Mouse (Mus musculus) frontal cortex, postnatal 10 days (tissue): ENCODE data around the gene Dnal4.

ENCODE experiments used
- DNase-seq, 2 experiments: peaks; one replicate each; pipeline ENCODE4 v3.0.0; 2022; ENCODE audit warnings: low spot score in 2 of 2, mixed read lengths in 1 of 2

The Dnal4 gene

GRCm38 (mm10) chr15:79800701-79801100, 23.1 kb upstream of the Dnal4 start:
- DNase-seq = no peak

GRCm38 (mm10) chr15:79798591-79798990, 20.9 kb upstream of the Dnal4 start:
- DNase-seq = no peak

- no peak for DNase-seq
These were observed 20.0 kb upstream of the Dnal4 start for GRCm38 (mm10) chr15:79797680-79798079.

GRCm38 (mm10) chr15:79797096-79797495, 19.4 kb upstream of the Dnal4 start:
- DNase-seq = no peak

- peak in 1 of 2 experiments; percentile 63 for DNase-seq
These were observed 18.6 kb upstream of the Dnal4 start for GRCm38 (mm10) chr15:79796256-79796655.

GRCm38 (mm10) chr15:79794173-79794572, 16.5 kb upstream of the Dnal4 start:
- no peak for DNase-seq

- DNase-seq = no peak
These were observed 15.4 kb upstream of the Dnal4 start for GRCm38 (mm10) chr15:79793076-79793475.

GRCm38 (mm10) chr15:79792455-79792854, 14.8 kb upstream of the Dnal4 start:
- DNase-seq = no peak

GRCm38 (mm10) chr15:79791502-79791901, 13.9 kb upstream of the Dnal4 start:
- no peak for DNase-seq

- no peak for DNase-seq
These were observed 13.3 kb upstream of the Dnal4 start for GRCm38 (mm10) chr15:79790905-79791304.

GRCm38 (mm10) chr15:79790111-79790510, 12.5 kb upstream of the Dnal4 start:
- no peak for DNase-seq

- DNase-seq = no peak
These were observed 10.2 kb upstream of the Dnal4 start for GRCm38 (mm10) chr15:79787815-79788214.

- DNase-seq = peak in 1 of 2 experiments; percentile 6
These were observed 7.4 kb upstream of the Dnal4 start for GRCm38 (mm10) chr15:79785056-79785455.

- DNase-seq = no peak
These were observed 2.0 kb downstream of the Dnal4 start for GRCm38 (mm10) chr15:79775662-79776061.

- DNase-seq = peak; percentile 96
These were observed 3.3 kb downstream of the Dnal4 start for GRCm38 (mm10) chr15:79774117-79775027.

GRCm38 (mm10) chr15:79770629-79771240, 6.9 kb downstream of the Dnal4 start:
- DNase-seq = peak in 1 of 2 experiments; percentile 60

- no peak for DNase-seq
These were observed 9.3 kb downstream of the Dnal4 start for GRCm38 (mm10) chr15:79768302-79768701.

- no peak for DNase-seq
These were observed 10.2 kb downstream of the Dnal4 start for GRCm38 (mm10) chr15:79767327-79767961.

- no peak for DNase-seq
These were observed 11.0 kb downstream of the Dnal4 start for GRCm38 (mm10) chr15:79766586-79767071.

GRCm38 (mm10) chr15:79766168-79766567, 11.5 kb downstream of the Dnal4 start:
- DNase-seq = no peak

GRCm38 (mm10) chr15:79765361-79765760, 12.3 kb downstream of the Dnal4 start:
- no peak for DNase-seq

GRCm38 (mm10) chr15:79764539-79765267, 12.9 kb downstream of the Dnal4 start:
- DNase-seq = no peak
